Mouse (Mus musculus) adrenal gland, postnatal 10 days (tissue): ENCODE results near the gene Slco3a1. TPM values are rescaled to one million over a fixed set of nuclear protein-coding genes. Genes with fewer than 3 reads are reported as not detected.
A peak's percentile ranks its signal among the peaks of the same experiment; 100 is the strongest.

Experiments used
- DNase-seq: peaks from one replicate; pipeline ENCODE4 v3.0.0; 2021; ENCODE audit warnings: mixed read lengths
- long read RNA-seq, 2 experiments: library from polyadenylated mRNA; stranded (forward); transcript quantifications; one replicate each; pipeline ENCODE4 v2.0.0; 2021
- total RNA-seq, 2 experiments: library from RNA; stranded (reverse); gene quantifications; 2 replicates each; pipeline ENCODE4 v1.2.3; 2021

Slco3a1 gene
- 10 to 100 TPM; 20.5 to 31.2 TPM for total RNA-seq
- long read RNA-seq, experiment 1, full-length matches to known transcripts: 27 of 46 reads
- long read RNA-seq, experiment 1, partial matches to known transcripts: 9 of 46 reads
- long read RNA-seq, experiment 1, other reads (novel, unspliced or antisense): 10 of 46 reads
- long read RNA-seq, experiment 2, full-length matches to known transcripts: 25 of 30 reads
- long read RNA-seq, experiment 2, partial matches to known transcripts: 0 of 30 reads
- long read RNA-seq, experiment 2, other reads (novel, unspliced or antisense): 5 of 30 reads

DNA sequence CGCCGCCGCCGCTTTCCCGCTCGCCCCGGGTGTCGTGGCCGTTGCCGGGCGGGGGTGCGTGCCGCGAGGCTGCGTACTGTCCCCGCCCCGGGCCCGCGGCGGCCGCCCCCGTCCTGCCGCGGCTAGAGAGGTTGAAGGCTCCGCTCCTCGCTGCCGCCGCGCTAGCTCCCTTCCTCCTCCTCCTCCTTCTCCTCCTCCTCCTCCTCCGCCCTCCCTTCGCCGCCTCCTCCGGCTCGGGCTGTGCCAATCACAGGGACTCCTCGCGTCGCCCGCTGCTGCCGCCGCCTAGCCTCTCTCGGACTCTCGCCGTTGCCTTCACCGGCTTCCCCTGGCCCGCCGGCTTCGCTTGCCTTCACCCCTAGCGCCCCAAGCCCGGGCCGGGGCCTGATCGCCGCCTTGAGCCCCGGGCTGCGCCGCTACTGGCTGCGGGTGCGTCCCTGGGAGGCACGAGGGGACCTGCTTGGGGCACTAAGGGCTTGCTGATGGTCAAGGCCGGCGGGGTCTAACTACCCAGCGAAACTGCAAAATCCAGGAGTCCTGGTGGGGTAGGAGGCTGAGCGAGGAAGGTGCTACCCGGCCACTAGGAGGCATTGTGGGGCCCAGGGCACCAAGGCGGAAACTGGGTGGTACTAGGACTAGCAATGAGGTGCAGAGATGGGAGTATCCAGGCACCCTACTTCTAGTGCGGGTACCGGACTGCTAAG, at the start of gene Slco3a1:
Gene Slco3a1 (minus strand): TSS at position 173 of the 704 bp plus-strand sequence.
- DNase-seq: peak; percentile 79

DNA sequence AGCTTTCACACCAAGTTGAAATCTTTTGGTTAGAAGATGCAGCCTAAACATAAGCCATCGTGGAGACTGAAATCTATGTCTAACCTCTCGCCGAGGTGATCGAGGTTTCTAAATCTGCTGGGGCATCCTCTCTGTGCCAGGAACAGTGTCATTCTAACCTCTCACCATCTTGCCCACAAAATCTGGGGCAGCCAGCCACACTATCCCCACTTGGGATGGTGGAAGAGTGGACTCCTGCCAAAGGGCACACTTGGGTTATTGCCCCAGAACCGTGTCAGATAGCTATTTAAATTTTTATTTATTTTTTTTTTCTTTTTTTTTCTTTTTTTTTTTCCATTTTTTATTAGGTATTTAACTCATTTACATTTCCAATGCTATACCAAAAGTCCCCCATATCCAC, 46.4 kb upstream of the Slco3a1 start:
- DNase-seq: peak; percentile 13

GRCm38 (mm10) chr7:74579411-74579810, 24.8 kb upstream of the Slco3a1 start:
- no peak for DNase-seq

GRCm38 (mm10) chr7:74575678-74576077, 21.1 kb upstream of the Slco3a1 start:
- DNase-seq: no peak

DNA sequence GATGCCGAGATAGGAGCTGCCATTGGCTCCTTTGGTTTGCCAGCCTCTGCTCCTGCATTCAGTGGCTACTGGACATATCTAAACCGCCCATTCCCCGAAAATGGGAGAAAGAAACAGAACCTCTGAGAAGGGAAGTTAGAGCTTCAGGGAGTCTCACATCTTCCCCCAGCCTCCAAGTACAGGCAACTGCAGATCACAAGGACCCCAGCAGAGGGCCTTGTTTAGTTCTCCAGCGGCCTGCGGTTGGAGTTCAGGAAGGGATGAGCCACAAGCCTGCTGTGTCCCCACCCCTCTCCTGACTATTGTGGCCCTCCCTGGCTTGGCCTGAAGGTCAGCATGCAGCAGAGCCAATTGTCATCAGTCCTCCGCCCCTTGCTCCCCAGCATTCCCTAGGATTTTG, 836 bp upstream of the Slco3a1 start:
- peak; percentile 76 for DNase-seq

DNA sequence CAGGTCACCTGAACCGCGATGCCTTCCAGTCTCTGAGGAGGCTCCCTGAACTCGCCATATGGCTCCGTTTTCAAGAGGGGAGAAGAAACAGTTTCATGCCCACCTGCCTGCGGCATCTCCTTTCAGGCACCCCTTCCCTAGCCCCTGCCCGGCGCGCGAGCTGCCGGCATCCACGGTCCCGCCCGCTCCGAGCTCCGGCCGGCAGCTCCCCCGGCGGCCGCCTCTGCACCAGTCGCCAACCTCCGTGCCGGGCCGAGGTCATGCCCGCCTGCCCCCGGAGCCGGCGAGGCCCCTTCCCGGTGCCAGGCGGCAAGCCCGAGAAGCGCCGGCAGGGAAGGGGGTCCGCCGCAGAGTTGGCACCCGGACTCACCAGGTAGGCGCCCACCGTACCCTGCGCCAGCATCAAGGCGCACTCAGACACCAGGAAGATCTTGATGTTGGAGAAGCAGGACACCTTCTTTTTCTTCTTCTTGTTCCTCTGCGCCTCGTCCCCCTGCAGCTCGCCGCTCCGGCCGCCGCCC, 479 bp downstream of the Slco3a1 start:
- DNase-seq: peak; percentile 68

DNA sequence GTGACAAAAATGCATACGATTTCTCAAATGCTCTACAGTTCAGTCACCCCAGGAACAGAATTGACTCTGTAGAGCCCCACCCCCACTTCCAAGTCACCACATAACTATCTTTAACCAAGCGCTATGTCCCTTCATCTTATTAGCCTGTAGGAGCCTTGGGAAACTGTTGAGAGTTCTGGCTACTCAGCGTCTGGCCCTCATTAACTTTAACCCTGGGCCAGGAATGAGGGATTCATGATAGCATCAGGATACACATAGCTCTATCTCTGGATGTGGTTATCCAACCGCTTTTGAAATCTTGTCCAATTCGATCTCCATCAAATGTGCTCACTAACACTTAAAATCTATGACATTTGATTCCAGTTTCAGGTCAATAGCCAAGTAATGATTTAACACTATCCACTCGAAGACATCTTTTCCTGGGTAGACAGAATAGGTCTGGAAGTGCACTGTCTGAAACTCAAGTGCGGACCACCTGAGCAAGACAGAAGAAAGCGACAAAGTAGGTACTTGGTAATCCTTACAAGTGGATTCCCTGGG, 1.4 kb downstream of the Slco3a1 start:
- no peak for DNase-seq

DNA sequence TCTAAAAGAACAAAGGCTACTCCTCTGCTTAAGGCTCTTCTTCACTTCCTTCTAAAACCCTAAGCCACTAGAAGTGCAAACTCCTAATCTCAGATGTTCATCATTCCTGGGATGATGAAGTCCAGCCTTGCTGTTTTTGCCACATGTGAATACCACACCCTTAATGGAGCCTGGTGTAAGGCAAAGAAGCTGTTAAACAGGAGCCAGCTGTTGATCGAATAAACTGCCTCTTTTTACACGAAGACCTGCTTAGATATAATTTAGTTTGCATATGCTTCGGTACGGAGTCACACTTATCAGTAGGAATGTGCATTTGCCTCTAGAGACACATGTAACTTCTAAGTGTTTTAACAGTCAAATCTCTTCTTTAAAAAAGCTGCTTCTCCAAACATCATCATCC, 2.0 kb downstream of the Slco3a1 start:
- no peak for DNase-seq

GRCm38 (mm10) chr7:74552000-74552358, 2.6 kb downstream of the Slco3a1 start:
- no peak for DNase-seq

DNA sequence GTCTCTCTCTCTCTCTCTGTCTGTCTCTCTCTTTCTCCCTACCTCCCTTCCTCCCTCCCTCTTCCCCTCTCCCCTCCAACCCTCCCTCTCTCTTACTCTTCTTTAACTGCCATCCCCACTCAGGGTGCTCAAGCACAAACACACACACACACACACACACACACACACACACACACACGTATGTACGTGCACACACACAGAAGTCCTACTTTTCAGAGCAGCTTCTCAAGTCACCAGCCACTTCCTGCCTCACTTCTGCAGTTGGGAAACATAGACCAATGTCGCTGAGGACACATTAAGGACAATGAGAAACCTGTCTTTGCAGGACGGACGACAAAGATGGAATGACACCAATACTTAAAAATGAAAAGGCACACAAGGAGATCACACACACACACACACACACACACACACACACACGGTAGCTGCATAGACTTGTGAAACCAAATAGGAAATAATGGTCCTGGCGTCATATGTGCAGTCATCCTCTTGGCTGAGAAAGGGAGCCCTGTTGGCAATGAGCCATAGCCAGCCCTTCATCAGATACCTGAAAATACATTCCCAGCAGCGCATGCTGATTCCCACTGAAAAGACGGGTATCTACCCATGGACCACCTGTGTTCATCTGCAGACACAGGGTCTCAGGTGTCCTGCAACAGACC, 3.1 kb downstream of the Slco3a1 start:
- DNase-seq: no peak

DNA sequence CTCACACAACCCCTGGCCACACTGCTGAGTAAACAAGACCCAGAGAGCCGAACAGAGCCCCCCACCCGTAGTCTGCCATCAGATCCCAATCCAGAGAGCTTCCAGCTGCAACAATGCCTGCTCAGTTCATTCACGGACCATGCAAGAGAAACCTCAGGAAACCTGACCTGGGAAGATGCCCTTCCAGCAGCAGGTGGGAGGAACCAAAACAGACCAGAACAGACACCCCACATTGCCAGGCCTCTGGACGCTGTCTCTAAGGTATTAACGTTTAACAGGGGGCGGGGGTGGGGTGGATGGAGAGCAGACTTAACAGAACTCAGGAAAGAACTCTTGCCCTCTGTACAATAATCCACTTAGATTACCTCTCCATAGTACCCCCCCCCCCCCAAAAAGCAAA, 4.9 kb downstream of the Slco3a1 start:
- DNase-seq: no peak

- no peak for DNase-seq
These were observed 5.5 kb downstream of the Slco3a1 start for GRCm38 (mm10) chr7:74549013-74549582.

GRCm38 (mm10) chr7:74546691-74547090, 7.9 kb downstream of the Slco3a1 start:
- no peak for DNase-seq

DNA sequence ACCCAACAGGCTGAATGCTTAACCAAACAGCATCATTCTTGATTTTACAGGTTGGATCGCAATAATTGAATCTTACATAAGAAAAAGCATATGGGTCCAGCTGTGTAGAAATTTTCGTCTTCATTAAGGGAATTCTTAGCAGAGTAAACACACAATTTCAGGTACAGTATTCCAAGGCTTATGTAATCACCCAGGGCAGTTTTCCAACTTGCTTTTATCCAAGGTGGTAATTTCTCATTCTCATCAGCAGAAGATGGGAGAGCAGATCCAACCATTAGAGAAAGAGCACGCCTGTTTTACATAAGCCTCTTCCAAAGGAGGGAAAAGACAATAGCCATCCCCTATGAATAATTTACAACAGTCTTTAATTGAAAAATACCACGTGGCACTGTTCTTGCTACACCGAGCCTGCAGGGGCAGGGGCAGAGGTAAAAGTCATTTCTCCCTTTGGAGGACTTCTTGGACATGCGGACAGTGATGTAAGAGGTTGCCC, 9.0 kb downstream of the Slco3a1 start:
- DNase-seq: no peak

- DNase-seq: no peak
These were observed 10.3 kb downstream of the Slco3a1 start for GRCm38 (mm10) chr7:74544306-74544705.

DNA sequence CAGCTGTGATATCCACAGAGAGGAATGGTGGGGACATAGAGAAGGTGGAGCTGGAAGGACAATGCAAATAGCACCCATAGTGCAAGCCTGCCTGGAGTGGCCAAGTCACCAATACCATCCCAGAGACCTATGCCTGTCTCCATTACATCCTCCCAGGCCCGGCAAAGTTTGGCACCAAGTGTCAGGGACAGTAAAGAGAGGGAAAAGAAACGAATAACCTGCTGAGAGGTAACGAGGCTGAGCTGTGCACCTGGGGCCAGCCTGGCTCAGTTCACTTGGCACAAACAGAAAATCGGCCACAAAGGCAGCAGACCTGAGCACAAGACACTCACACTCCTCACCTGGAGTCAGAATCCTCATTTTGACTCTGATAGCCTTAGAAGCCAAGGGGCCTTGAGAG, 12.6 kb downstream of the Slco3a1 start:
- no peak for DNase-seq

DNA sequence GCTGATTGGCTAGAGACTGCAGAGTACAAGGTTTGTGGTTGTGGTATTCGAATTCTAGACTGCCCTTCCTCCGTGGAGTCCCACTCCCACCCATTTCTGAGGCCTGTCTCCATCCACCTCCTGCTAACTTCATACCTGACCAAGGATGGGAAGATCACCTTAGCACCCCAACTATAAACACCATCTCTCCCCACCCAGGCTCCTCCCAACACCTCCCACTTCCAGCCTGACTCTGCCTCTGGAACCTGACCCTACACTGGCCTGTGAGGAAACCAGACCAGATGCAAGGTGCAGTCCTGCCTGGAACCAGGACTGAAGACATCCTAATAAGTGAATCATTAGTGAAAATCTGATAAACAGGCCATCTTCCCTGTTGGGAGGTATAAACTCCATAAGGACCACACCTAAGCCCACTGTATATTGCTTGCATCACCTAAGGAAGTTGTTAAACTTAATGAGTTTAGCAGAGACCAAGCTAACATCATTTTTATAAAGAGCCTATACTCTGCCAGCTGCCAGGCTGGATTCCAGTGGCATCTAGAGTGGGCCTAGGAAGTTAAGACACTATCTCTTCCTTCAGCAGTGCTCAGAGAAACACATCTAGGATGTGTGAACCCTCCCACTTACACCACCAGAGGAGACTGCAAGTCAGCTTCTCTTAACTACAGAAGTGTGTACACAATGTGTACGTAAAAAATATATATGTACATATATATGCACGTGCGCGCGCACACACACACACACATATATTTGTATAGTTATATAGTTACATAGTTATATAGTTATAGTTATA, 13.5 kb downstream of the Slco3a1 start:
- no peak for DNase-seq

- DNase-seq: no peak
These were observed 18.4 kb downstream of the Slco3a1 start for GRCm38 (mm10) chr7:74536186-74536585.

DNA sequence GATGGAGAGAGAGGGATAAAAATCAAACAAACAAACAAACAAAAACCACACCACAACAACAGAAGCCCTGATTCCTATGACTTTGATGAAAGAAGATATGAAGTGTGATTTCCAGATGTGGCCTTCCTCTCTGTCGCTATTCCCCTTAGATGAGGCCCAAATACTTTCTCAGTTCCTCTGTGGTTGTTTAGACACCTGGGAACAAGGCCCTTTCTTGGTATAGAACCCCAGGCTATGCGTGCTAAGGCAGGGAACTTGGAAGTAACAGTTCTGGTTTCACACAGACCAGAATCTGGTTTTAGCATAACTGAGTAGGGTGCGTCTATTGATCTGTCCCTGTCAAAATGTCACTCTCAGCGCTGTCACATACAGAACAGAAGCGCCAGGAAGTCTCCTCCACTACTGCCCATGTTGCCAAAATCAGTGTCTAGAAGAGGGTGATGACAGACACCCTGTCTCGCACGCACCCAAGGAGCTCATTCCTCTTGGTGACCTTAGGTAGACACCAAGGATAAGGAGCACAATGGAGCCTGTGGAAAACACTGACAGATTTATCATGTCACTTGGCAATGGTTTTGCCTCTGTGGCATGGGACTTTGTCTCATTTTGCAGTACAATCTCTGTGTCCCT, 23.0 kb downstream of the Slco3a1 start:
- DNase-seq: no peak

DNA sequence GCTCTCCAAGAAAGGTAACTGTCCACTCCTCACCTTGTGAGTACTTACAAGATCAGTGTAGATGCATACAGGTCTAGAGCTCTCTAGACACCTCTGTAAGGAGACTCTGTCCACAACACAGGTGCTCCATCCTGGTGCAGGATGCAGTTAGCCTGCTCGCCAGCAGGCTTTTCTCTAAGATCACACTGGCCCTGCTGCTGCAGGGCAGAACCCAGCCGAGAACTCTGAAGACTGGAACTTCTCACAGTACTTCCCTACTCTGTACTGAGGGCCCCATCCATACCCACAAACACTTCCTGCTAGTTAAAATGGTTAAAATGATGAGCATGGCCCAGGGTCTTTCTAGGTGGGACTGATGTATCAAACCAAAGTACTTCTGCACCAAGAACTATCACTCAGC, 24.7 kb downstream of the Slco3a1 start:
- no peak for DNase-seq

- peak; percentile 14 for DNase-seq
These were observed 25.3 kb downstream of the Slco3a1 start for GRCm38 (mm10) chr7:74529183-74529757.
